Comparison of ENCODE assay signal across 12 mouse cellular contexts in genomic region chr7:56011018-56011333, GRCm38 (mm10).
"Had no signal": no experiment of that assay in that cellular context is flagged by ENCODE, and none has a peak within 500 bp of the region (broad histone marks: within the 10 kb centered on the region; RNA-seq: fewer than 3 reads in every experiment).

No protein-coding gene starts in this region.

- H3K27ac ChIP-seq: kidney, embryonic 15.5 days; macrophage; midbrain, embryonic 15.5 days; neural tube, embryonic 12.5 days had no signal

- H3K9me3 ChIP-seq: kidney, embryonic 15.5 days; limb, embryonic 12.5 days; midbrain, embryonic 15.5 days; neural tube, embryonic 12.5 days had no signal

- H3K4me1 ChIP-seq: kidney, embryonic 15.5 days; limb, embryonic 12.5 days; neural tube, embryonic 12.5 days had no signal

- H3K36me3 ChIP-seq: kidney, embryonic 15.5 days; limb, embryonic 12.5 days; midbrain, embryonic 15.5 days had no signal

- H3K27me3 ChIP-seq: kidney, embryonic 15.5 days; limb, embryonic 12.5 days; megakaryocyte, embryonic 14.5 days; midbrain, embryonic 15.5 days; neural tube, embryonic 12.5 days had no signal

- ATAC-seq: midbrain, embryonic 15.5 days had no signal

- H3K9ac ChIP-seq: kidney, embryonic 15.5 days; limb, embryonic 12.5 days; midbrain, embryonic 15.5 days; neural tube, embryonic 12.5 days had no signal

- H3K4me3 ChIP-seq: kidney, embryonic 15.5 days; limb, embryonic 12.5 days; megakaryocyte, embryonic 14.5 days; midbrain, embryonic 15.5 days; neural tube, embryonic 12.5 days had no signal

- DNase-seq: layer of hippocampus, adult 9-11 months; layer of hippocampus, postnatal 36 days; lung, adult 2 months; thymus, adult 2 months; thymus, postnatal 36 days had no signal

- H3K4me2 ChIP-seq: kidney, embryonic 15.5 days; limb, embryonic 12.5 days; midbrain, embryonic 11.5 days; midbrain, embryonic 15.5 days; neural tube, embryonic 12.5 days had no signal
